Mouse (Mus musculus) liver, postnatal 0 days (tissue): ENCODE data around the gene Vamp3.

Experiments used
- CTCF ChIP-seq: sonication (generic); IDR thresholded peaks from 2 replicates; pipeline ENCODE4 v1.5.1; 2016; ENCODE audit warnings: antibody characterized with exemption, low read depth
- EP300 ChIP-seq: IDR thresholded peaks from 2 replicates; pipeline ENCODE4 v1.6.1; 2016; ENCODE audit warnings: antibody characterized with exemption, low read depth, mild to moderate bottlenecking

GRCm38 (mm10) chr4:151083027-151083426 is 25.3 kb upstream of the Vamp3 start:
- TF ChIP-seq CTCF (no peak), EP300 (no peak)
